Mouse (Mus musculus): ENCODE results near the gene Cog7. TPM values are rescaled to one million over a fixed set of nuclear protein-coding genes. Genes with fewer than 3 reads are reported as not detected.

The Cog7 gene
- polyA plus RNA-seq, 1 experiment from 2014 or later = 25.9 TPM

GRCm38 (mm10) chr7:121842234-121842633, 139.3 kb downstream of the Cog7 start:
- H3K27me3 ChIP-seq (replicated peaks; ENCODE audit: control insufficient read depth, insufficient read depth, low read length) = no peaks in the 10 kb centered on the region
- no peak for ATAC-seq
- no peaks in the 10 kb centered on the region for H3K36me3 ChIP-seq (ENCODE audit: control insufficient read depth, insufficient read depth)
- H3K27ac ChIP-seq (ENCODE audit: low read length) = no peak overlapping the region
- no peaks in the 10 kb centered on the region for H3K9me3 ChIP-seq (ENCODE audit: control insufficient read depth, low read length)
- H3K4me3 ChIP-seq (replicated peaks; ENCODE audit: low read length) = no peak overlapping the region
- no peaks in the 10 kb centered on the region for H3K4me1 ChIP-seq (replicated peaks; ENCODE audit: control insufficient read depth, insufficient read depth, low read length)
- no peak overlapping the region for H3K9ac ChIP-seq (replicated peaks; ENCODE audit: low read depth, low read length)
- WGBS = 72% methylated on average over 6 of the region's 6 CpGs
- H3K4me2 ChIP-seq (ENCODE audit: low read length) = no peak overlapping the region

DNA sequence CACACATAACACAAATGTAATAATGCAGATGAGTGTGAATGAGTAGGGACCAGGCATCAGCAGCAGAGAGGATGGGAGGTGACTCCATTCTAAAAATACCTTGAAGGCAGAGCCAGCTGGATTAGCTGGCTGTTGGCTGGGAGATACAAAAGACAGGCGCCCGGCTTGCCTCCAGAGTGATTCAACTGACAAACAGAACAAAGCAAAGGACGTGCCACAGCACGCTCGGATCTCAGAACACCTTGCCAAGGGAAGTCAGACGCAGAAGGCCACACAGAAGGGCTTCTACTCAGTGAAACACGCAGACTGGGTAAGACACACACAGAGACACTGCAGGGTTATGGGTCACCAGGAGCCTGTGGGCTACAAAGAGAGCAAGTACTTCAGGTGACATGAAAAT, 140.7 kb downstream of the Cog7 start:
- no peak overlapping the region for H3K4me3 ChIP-seq (replicated peaks; ENCODE audit: low read length)
- H3K9ac ChIP-seq (replicated peaks; ENCODE audit: low read depth, low read length) = no peak overlapping the region
- no peak overlapping the region for H3K27ac ChIP-seq (ENCODE audit: low read length)
- H3K36me3 ChIP-seq (ENCODE audit: control insufficient read depth, insufficient read depth) = no peaks in the 10 kb centered on the region
- H3K4me2 ChIP-seq (ENCODE audit: low read length) = no peak overlapping the region
- no peaks in the 10 kb centered on the region for H3K27me3 ChIP-seq (replicated peaks; ENCODE audit: control insufficient read depth, insufficient read depth, low read length)
- no peaks in the 10 kb centered on the region for H3K9me3 ChIP-seq (ENCODE audit: control insufficient read depth, low read length)
- H3K4me1 ChIP-seq (replicated peaks; ENCODE audit: control insufficient read depth, insufficient read depth, low read length) = no peaks in the 10 kb centered on the region
- 52% methylated on average over 7 of the region's 7 CpGs for WGBS
- no peak for ATAC-seq

GRCm38 (mm10) chr7:121836827-121837226, 144.7 kb downstream of the Cog7 start:
- Histone ChIP-seq H3K9me3 (ENCODE audit: control insufficient read depth, low read length) (no peaks in the 10 kb centered on the region), H3K27me3 (replicated peaks; ENCODE audit: control insufficient read depth, insufficient read depth, low read length) (no peaks in the 10 kb centered on the region), H3K4me1 (replicated peaks; ENCODE audit: control insufficient read depth, insufficient read depth, low read length) (no peaks in the 10 kb centered on the region), H3K4me3 (replicated peaks; ENCODE audit: low read length) (no peak overlapping the region), H3K4me2 (ENCODE audit: low read length) (no peak overlapping the region), H3K9ac (replicated peaks; ENCODE audit: low read depth, low read length) (no peak overlapping the region), H3K36me3 (ENCODE audit: control insufficient read depth, insufficient read depth) (no peaks in the 10 kb centered on the region), H3K27ac (ENCODE audit: low read length) (no peak overlapping the region)
- WGBS = 91% methylated on average over 7 of the region's 7 CpGs
- no peak for ATAC-seq

GRCm38 (mm10) chr7:121835392-121835791, 146.1 kb downstream of the Cog7 start:
- 87% methylated on average over 7 of the region's 7 CpGs for WGBS
- H3K4me3 ChIP-seq (replicated peaks; ENCODE audit: low read length) = no peak overlapping the region
- H3K4me2 ChIP-seq (ENCODE audit: low read length) = no peak overlapping the region
- H3K27me3 ChIP-seq (replicated peaks; ENCODE audit: control insufficient read depth, insufficient read depth, low read length) = no peaks in the 10 kb centered on the region
- no peaks in the 10 kb centered on the region for H3K4me1 ChIP-seq (replicated peaks; ENCODE audit: control insufficient read depth, insufficient read depth, low read length)
- H3K9ac ChIP-seq (replicated peaks; ENCODE audit: low read depth, low read length) = no peak overlapping the region
- no peak for ATAC-seq
- no peaks in the 10 kb centered on the region for H3K36me3 ChIP-seq (ENCODE audit: control insufficient read depth, insufficient read depth)
- no peaks in the 10 kb centered on the region for H3K9me3 ChIP-seq (ENCODE audit: control insufficient read depth, low read length)
- H3K27ac ChIP-seq (ENCODE audit: low read length) = no peak overlapping the region

Other genes starting within 250 kb of the Cog7 start
- gene Scnn1g, start 247.2 kb downstream of the Cog7 start, polyA plus RNA-seq (2015; fragmentation: Nextera tagmentation; extraction: Ambion mirVana) = 0.07 TPM in 1 of 2 replicates, not detected in the other
- 0.34 TPM in 1 of 2 replicates, not detected in the other for gene Scnn1b, start 116.7 kb downstream of the Cog7 start, polyA plus RNA-seq (2015; fragmentation: Nextera tagmentation; extraction: Ambion mirVana)
- gene Gga2, start 39.5 kb upstream of the Cog7 start, polyA plus RNA-seq (2015; fragmentation: Nextera tagmentation; extraction: Ambion mirVana) = 67.0 and 69.0 TPM in 2 replicates
- gene Ubfd1, start 85.5 kb upstream of the Cog7 start, polyA plus RNA-seq (2015; fragmentation: Nextera tagmentation; extraction: Ambion mirVana) = 63.8 and 65.6 TPM in 2 replicates
- gene Ears2, start 85.6 kb upstream of the Cog7 start, polyA plus RNA-seq (2015; fragmentation: Nextera tagmentation; extraction: Ambion mirVana) = 10.9 and 12.1 TPM in 2 replicates
- gene Ndufab1, start 120.2 kb upstream of the Cog7 start, polyA plus RNA-seq (2015; fragmentation: Nextera tagmentation; extraction: Ambion mirVana) = 530 and 550 TPM in 2 replicates
- 8.8 and 9.2 TPM in 2 replicates for gene Palb2, start 151.3 kb upstream of the Cog7 start, polyA plus RNA-seq (2015; fragmentation: Nextera tagmentation; extraction: Ambion mirVana)
- gene Dctn5, start 151.3 kb upstream of the Cog7 start, polyA plus RNA-seq (2015; fragmentation: Nextera tagmentation; extraction: Ambion mirVana) = 161 and 170 TPM in 2 replicates
- 46.2 and 54.4 TPM in 2 replicates for gene Plk1, start 177.7 kb upstream of the Cog7 start, polyA plus RNA-seq (2015; fragmentation: Nextera tagmentation; extraction: Ambion mirVana)
- 0.37 and 1.7 TPM in 2 replicates for gene Ern2, start 204.5 kb upstream of the Cog7 start, polyA plus RNA-seq (2015; fragmentation: Nextera tagmentation; extraction: Ambion mirVana)
- gene Chp2, start 237.8 kb upstream of the Cog7 start, polyA plus RNA-seq (2015; fragmentation: Nextera tagmentation; extraction: Ambion mirVana) = 0.57 and 1.2 TPM in 2 replicates

All from forebrain, embryonic 16.5 days (tissue).